Mouse (Mus musculus) neural tube, embryonic 13.5 days (tissue): Measurements from ENCODE around the gene AC131692.1. TPM values are rescaled to one million over a fixed set of nuclear protein-coding genes. Genes with fewer than 3 reads are reported as not detected.

Source experiments
- ATAC-seq: fragments of 200-750 bp; cut with Nextera tagmentation; 2 replicates; pipeline ENCODE4 v1.8.0; 2017; ENCODE audit warnings: low read depth, mild to moderate bottlenecking, moderate TSS enrichment, moderate library complexity
- H3K27ac ChIP-seq: fragments of 300-500 bp; sonication (generic); replicated peaks from 2 replicates; pipeline ENCODE4 v1.5.1; 2015; ENCODE audit warnings: moderate library complexity, mild to moderate bottlenecking, inconsistent platforms
- H3K27me3 ChIP-seq: fragments of 300-500 bp; sonication (generic); 2 replicates; pipeline ENCODE4 v1.6.1; 2015; ENCODE audit warnings: mild to moderate bottlenecking, inconsistent platforms
- H3K36me3 ChIP-seq: fragments of 300-500 bp; sonication (generic); 2 replicates; pipeline ENCODE4 v1.6.1; 2015; ENCODE audit warnings: mild to moderate bottlenecking, inconsistent platforms
- H3K4me1 ChIP-seq: fragments of 300-500 bp; sonication (generic); replicated peaks from 2 replicates; pipeline ENCODE4 v1.6.1; 2015; ENCODE audit warnings: inconsistent platforms
- H3K4me2 ChIP-seq: fragments of 300-500 bp; sonication (generic); 2 replicates; pipeline ENCODE4 v1.6.1; 2015; ENCODE audit warnings: inconsistent platforms, mild to moderate bottlenecking, moderate library complexity
- H3K4me3 ChIP-seq: fragments of 300-500 bp; sonication (generic); 2 replicates; pipeline ENCODE4 v1.5.1; 2015; ENCODE audit warnings: mild to moderate bottlenecking, inconsistent platforms
- H3K9ac ChIP-seq: fragments of 300-500 bp; sonication (generic); 2 replicates; pipeline ENCODE4 v1.6.1; 2015; ENCODE audit warnings: moderate library complexity, mild to moderate bottlenecking, inconsistent platforms
- H3K9me3 ChIP-seq: fragments of 300-500 bp; sonication (generic); 2 replicates; pipeline ENCODE4 v1.6.1; 2016; ENCODE audit warnings: inconsistent platforms
- WGBS: fragments of 180-500 bp; shearing (Covaris S2); methylation state at CpG from one replicate; pipeline ENCODE4 v1.1.7; 2015; 5-methylcytosine and 5-hydroxymethylcytosine counted together
- polyA plus RNA-seq: library from polyadenylated mRNA; unstranded; fragments of >200 nt; fragmentation: Nextera tagmentation; extraction: Ambion mirVana; gene quantifications from 2 replicates; pipeline ENCODE4 v1.2.1, GENCODE M21; 2015

AC131692.1 gene
- not detected in 2 replicates for polyA plus RNA-seq

- H3K36me3 ChIP-seq: peaks cover 14% of the 10 kb centered on the region; the same call in 1 of the 2 replicates
- no peaks in the 10 kb centered on the region for H3K4me1 ChIP-seq
- H3K27me3 ChIP-seq: no peaks in the 10 kb centered on the region
- no peak within 1 kb of the TSS for H3K9ac ChIP-seq
- ATAC-seq: no peak
- H3K4me2 ChIP-seq: no peak within 1 kb of the TSS
- H3K9me3 ChIP-seq: no peaks in the 10 kb centered on the region
- WGBS: 89% methylated on average over 7 of the region's 7 CpGs
- no peak within 1 kb of the TSS for H3K27ac ChIP-seq
- no peak within 1 kb of the TSS for H3K4me3 ChIP-seq
These were observed at the start of gene AC131692.1 for GRCm38 (mm10) chr19:6094119-6094518. AC131692.1 (plus strand) TSS chr19:6094419.

- peak overlapping the region; percentile 88 for H3K4me3 ChIP-seq
- H3K4me1 ChIP-seq: peaks cover 36% of the 10 kb centered on the region
- H3K27ac ChIP-seq: peak overlapping the region; percentile 99
- no peaks in the 10 kb centered on the region for H3K9me3 ChIP-seq
- no peaks in the 10 kb centered on the region for H3K27me3 ChIP-seq
- H3K4me2 ChIP-seq: peak overlapping the region; percentile 99
- WGBS: 19% methylated on average over 20 of the region's 20 CpGs
- H3K36me3 ChIP-seq: peaks cover 27% of the 10 kb centered on the region
- ATAC-seq: peak; percentile 51
- peak overlapping the region; percentile 95 for H3K9ac ChIP-seq
These were observed 48.6 kb upstream of the AC131692.1 start for GRCm38 (mm10) chr19:6045366-6046293.

- H3K9me3 ChIP-seq: no peaks in the 10 kb centered on the region
- H3K4me3 ChIP-seq: peak within 1 kb of the TSS; percentile 88
- H3K4me1 ChIP-seq: peaks cover 36% of the 10 kb centered on the region
- WGBS: under 1% methylated on average over 65 of the region's 65 CpGs
- peak within 1 kb of the TSS; percentile 95 for H3K9ac ChIP-seq
- ATAC-seq: peak; percentile 93
- H3K27ac ChIP-seq: peak within 1 kb of the TSS; percentile 99
- no peaks in the 10 kb centered on the region for H3K27me3 ChIP-seq
- peaks cover 36% of the 10 kb centered on the region for H3K36me3 ChIP-seq
- H3K4me2 ChIP-seq: peak within 1 kb of the TSS; percentile 99
These were observed 47.7 kb upstream of the AC131692.1 start, which contains the start of gene Syvn1 for GRCm38 (mm10) chr19:6046294-6047153. Syvn1 (plus strand) TSS chr19:6046576.

GRCm38 (mm10) chr19:6047154-6047898, 46.9 kb upstream of the AC131692.1 start:
- peak; percentile 4; the same call in 1 of the 2 replicates for ATAC-seq
- H3K9me3 ChIP-seq: no peaks in the 10 kb centered on the region
- H3K27ac ChIP-seq: peak overlapping the region; percentile 99
- H3K27me3 ChIP-seq: no peaks in the 10 kb centered on the region
- peaks cover 44% of the 10 kb centered on the region for H3K36me3 ChIP-seq
- WGBS: 2% methylated on average over 43 of the region's 44 CpGs
- H3K4me3 ChIP-seq: peak overlapping the region; percentile 88
- H3K4me2 ChIP-seq: peak overlapping the region; percentile 99
- peaks cover 29% of the 10 kb centered on the region for H3K4me1 ChIP-seq
- H3K9ac ChIP-seq: peak overlapping the region; percentile 95

GRCm38 (mm10) chr19:6047899-6048166, 46.4 kb upstream of the AC131692.1 start:
- peak overlapping the region; percentile 88 for H3K4me3 ChIP-seq
- H3K27me3 ChIP-seq: no peaks in the 10 kb centered on the region
- no peak for ATAC-seq
- peak overlapping the region; percentile 95 for H3K9ac ChIP-seq
- H3K36me3 ChIP-seq: peaks cover 49% of the 10 kb centered on the region
- peaks cover 27% of the 10 kb centered on the region for H3K4me1 ChIP-seq
- 88% methylated on average over 8 of the region's 8 CpGs for WGBS
- H3K27ac ChIP-seq: no peak overlapping the region
- H3K9me3 ChIP-seq: no peaks in the 10 kb centered on the region
- peak overlapping the region; percentile 99 for H3K4me2 ChIP-seq

- H3K27me3 ChIP-seq: no peaks in the 10 kb centered on the region
- H3K4me2 ChIP-seq: peak overlapping the region; percentile 99; the same call in 1 of the 2 replicates
- H3K9ac ChIP-seq: no peak overlapping the region
- H3K36me3 ChIP-seq: peaks cover 59% of the 10 kb centered on the region
- WGBS: 91% methylated on average over 11 of the region's 11 CpGs
- no peaks in the 10 kb centered on the region for H3K9me3 ChIP-seq
- H3K4me1 ChIP-seq: peaks cover 27% of the 10 kb centered on the region
- ATAC-seq: no peak
- no peak overlapping the region for H3K27ac ChIP-seq
- H3K4me3 ChIP-seq: peak overlapping the region; percentile 88; the same call in 1 of the 2 replicates
These were observed 45.4 kb upstream of the AC131692.1 start for GRCm38 (mm10) chr19:6048681-6049410.

GRCm38 (mm10) chr19:6052516-6052915, 41.7 kb upstream of the AC131692.1 start:
- Histone ChIP-seq H3K36me3 (peaks cover 80% of the 10 kb centered on the region), H3K27me3 (no peaks in the 10 kb centered on the region), H3K27ac (no peak overlapping the region), H3K4me2 (no peak overlapping the region), H3K9me3 (no peaks in the 10 kb centered on the region), H3K4me1 (peaks cover 25% of the 10 kb centered on the region), H3K9ac (0 out of 2 replicates have a peak overlapping the region, but pooled peaks have one; percentile 22), H3K4me3 (no peak overlapping the region)
- no peak for ATAC-seq
- WGBS: 81% methylated on average over 7 of the region's 7 CpGs

- no peak for ATAC-seq
- Histone ChIP-seq H3K9ac (no peak overlapping the region), H3K4me2 (no peak overlapping the region), H3K27ac (no peak overlapping the region), H3K27me3 (no peaks in the 10 kb centered on the region), H3K9me3 (no peaks in the 10 kb centered on the region), H3K4me3 (no peak overlapping the region), H3K36me3 (peaks cover 72% of the 10 kb centered on the region), H3K4me1 (peaks cover 21% of the 10 kb centered on the region)
- WGBS: 92% methylated on average over 5 of the region's 5 CpGs
These were observed 39.9 kb upstream of the AC131692.1 start for GRCm38 (mm10) chr19:6054296-6054695.

- H3K4me3 ChIP-seq: peak overlapping the region; percentile 92
- no peaks in the 10 kb centered on the region for H3K27me3 ChIP-seq
- ATAC-seq: no peak
- peak overlapping the region; percentile 96 for H3K9ac ChIP-seq
- no peaks in the 10 kb centered on the region for H3K9me3 ChIP-seq
- 64% methylated on average over 4 of the region's 4 CpGs for WGBS
- H3K4me2 ChIP-seq: peak overlapping the region; percentile 87
- peaks cover 29% of the 10 kb centered on the region for H3K4me1 ChIP-seq
- H3K36me3 ChIP-seq: peaks cover 57% of the 10 kb centered on the region
- H3K27ac ChIP-seq: no peak overlapping the region
These were observed 37.5 kb upstream of the AC131692.1 start for GRCm38 (mm10) chr19:6056696-6057095.

GRCm38 (mm10) chr19:6057313-6058096, 36.7 kb upstream of the AC131692.1 start, which contains the start of the genes Mrpl49 and Fau:
Mrpl49 (minus strand) TSS chr19:6057785.
Fau (plus strand) TSS chr19:6057844.
- peak within 1 kb of the TSS; percentile 96 for H3K9ac ChIP-seq
- H3K4me2 ChIP-seq: peak within 1 kb of the TSS; percentile 87
- peaks cover 49% of the 10 kb centered on the region for H3K36me3 ChIP-seq
- H3K27ac ChIP-seq: peak within 1 kb of the TSS; percentile 87
- peak within 1 kb of the TSS; percentile 92 for H3K4me3 ChIP-seq
- H3K27me3 ChIP-seq: no peaks in the 10 kb centered on the region
- WGBS: under 1% methylated on average over 62 of the region's 63 CpGs
- H3K9me3 ChIP-seq: no peaks in the 10 kb centered on the region
- peaks cover 37% of the 10 kb centered on the region for H3K4me1 ChIP-seq
- ATAC-seq: peak; percentile 86
